Mouse (Mus musculus) stomach, postnatal 0 days (tissue): ENCODE data around the gene Uts2r. TPM values are rescaled to one million over a fixed set of nuclear protein-coding genes. Genes with fewer than 3 reads are reported as not detected.

Source experiments
- ATAC-seq: fragments of 200-750 bp; cut with Nextera tagmentation; 2 replicates; pipeline ENCODE4 v1.8.0; 2017; ENCODE audit not compliant: low FRiP score, low TSS enrichment
- DNase-seq: peaks from one replicate; pipeline ENCODE4 v3.0.0-alpha.2; 2016; ENCODE audit warnings: low spot score
- H3K27ac ChIP-seq: fragments of 300-500 bp; sonication (generic); replicated peaks from 2 replicates; pipeline ENCODE4 v1.5.1; 2014; ENCODE audit warnings: mild to moderate bottlenecking, control low read depth
- H3K27me3 ChIP-seq: fragments of 300-500 bp; sonication (generic); 2 replicates; pipeline ENCODE4 v1.6.1; 2014; ENCODE audit warnings: low read length; ENCODE audit not compliant: control insufficient read depth, insufficient read depth
- H3K36me3 ChIP-seq: fragments of 300-500 bp; sonication (generic); 2 replicates; pipeline ENCODE4 v1.6.1; 2014; ENCODE audit warnings: low read length, mixed read lengths; ENCODE audit not compliant: control insufficient read depth, insufficient read depth
- H3K4me1 ChIP-seq: fragments of 300-500 bp; sonication (generic); replicated peaks from 2 replicates; pipeline ENCODE4 v1.6.1; 2014; ENCODE audit warnings: antibody characterized with exemption; ENCODE audit not compliant: control insufficient read depth, insufficient read depth
- H3K4me2 ChIP-seq: fragments of 300-500 bp; sonication (generic); replicated peaks from 2 replicates; pipeline ENCODE4 v1.6.1; 2014; ENCODE audit warnings: low read depth, mild to moderate bottlenecking, control low read depth, moderate library complexity
- H3K4me3 ChIP-seq: fragments of 300-500 bp; sonication (generic); 2 replicates; pipeline ENCODE4 v1.5.1; 2014; ENCODE audit warnings: low read depth, low read length, control low read depth
- H3K9ac ChIP-seq: fragments of 300-500 bp; sonication (generic); 2 replicates; pipeline ENCODE4 v1.6.1; 2014; ENCODE audit warnings: mild to moderate bottlenecking, low read length, control low read depth, mixed read lengths
- H3K9me3 ChIP-seq: fragments of 300-500 bp; sonication (generic); 2 replicates; pipeline ENCODE4 v1.6.1; 2016; ENCODE audit warnings: low read length; ENCODE audit not compliant: control insufficient read depth
- CTCF ChIP-seq: IDR thresholded peaks from 2 replicates; pipeline ENCODE4 v1.5.1; 2016; ENCODE audit warnings: antibody characterized with exemption, low read depth, mild to moderate bottlenecking, moderate library complexity
- EP300 ChIP-seq: optimal IDR thresholded peaks from 2 replicates; pipeline ENCODE3; 2016; ENCODE audit warnings: antibody characterized with exemption
- WGBS: fragments of 180-500 bp; shearing (Covaris S2); extraction: QIAGEN DNeasy Blood & Tissue Kit; methylation state at CpG from one replicate; pipeline ENCODE4 v1.1.7; 2014; 5-methylcytosine and 5-hydroxymethylcytosine counted together
- polyA plus RNA-seq: library from polyadenylated mRNA; unstranded; fragments of >200 nt; fragmentation: Nextera tagmentation; extraction: Ambion mirVana; gene quantifications from 2 replicates; pipeline ENCODE4 v1.2.1, GENCODE M21; 2015

The Uts2r gene
- polyA plus RNA-seq, 1 experiment from 2014 or later = not detected

DNA sequence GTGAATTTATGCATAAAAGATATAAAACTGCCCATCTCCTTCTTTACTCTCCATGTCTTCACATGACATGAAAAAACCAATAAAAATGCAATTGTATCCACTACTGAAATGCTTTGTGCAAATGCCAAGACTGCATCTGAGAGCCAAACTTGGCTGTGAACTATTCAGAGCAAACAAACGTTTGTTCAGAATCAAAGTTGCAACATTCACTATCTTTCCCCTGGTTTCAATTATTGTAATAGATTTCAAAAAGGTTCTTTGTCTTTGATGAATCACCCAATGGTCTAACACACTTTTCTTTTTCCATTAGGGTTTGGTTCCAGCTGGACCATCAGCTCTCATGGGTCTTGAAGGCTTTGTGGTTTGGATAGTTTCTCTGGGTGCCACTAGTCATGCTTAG is 30.5 kb upstream of the Uts2r start:
- Histone ChIP-seq H3K36me3 (no peaks in the 10 kb centered on the region), H3K9ac (no peak overlapping the region), H3K4me1 (no peaks in the 10 kb centered on the region), H3K4me2 (no peak overlapping the region), H3K9me3 (no peaks in the 10 kb centered on the region), H3K4me3 (no peak overlapping the region), H3K27ac (no peak overlapping the region), H3K27me3 (no peaks in the 10 kb centered on the region)
- DNase-seq (no peak), ATAC-seq (no peak)
- no peak for TF ChIP-seq CTCF
- no peak for TF ChIP-seq EP300
- 43% methylated on average over 1 of the region's 1 CpGs for WGBS

DNA sequence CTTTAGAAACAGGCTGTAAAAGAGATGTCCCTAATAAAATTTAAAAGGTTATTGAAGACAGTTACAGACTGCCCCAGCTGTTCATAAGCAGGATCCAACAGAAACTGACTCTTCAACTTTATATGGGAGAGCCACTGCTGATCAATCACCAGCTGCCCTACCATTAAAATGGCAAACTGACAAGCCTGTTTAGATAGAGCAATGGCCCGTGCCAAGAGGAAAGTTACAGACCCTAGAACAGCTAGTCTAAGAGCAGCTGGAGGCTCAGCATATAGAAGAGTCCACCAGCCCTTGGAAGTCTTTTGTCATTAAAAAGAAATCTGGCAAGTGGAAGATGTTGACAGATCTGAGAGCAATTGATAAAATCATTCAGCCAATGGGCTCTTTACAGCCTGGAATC is 25.5 kb upstream of the Uts2r start:
- Histone ChIP-seq H3K9me3 (no peaks in the 10 kb centered on the region), H3K9ac (no peak overlapping the region), H3K27ac (no peak overlapping the region), H3K36me3 (no peaks in the 10 kb centered on the region), H3K27me3 (no peaks in the 10 kb centered on the region), H3K4me2 (no peak overlapping the region), H3K4me3 (no peak overlapping the region), H3K4me1 (no peaks in the 10 kb centered on the region)
- no peak for DNase-seq
- ATAC-seq = no peak
- TF ChIP-seq EP300 (no peak), CTCF (no peak)
- WGBS = 40% methylated on average over 1 of the region's 1 CpGs

- ATAC-seq (no peak), DNase-seq (no peak)
- Histone ChIP-seq H3K4me1 (no peaks in the 10 kb centered on the region), H3K36me3 (no peaks in the 10 kb centered on the region), H3K4me3 (no peak overlapping the region), H3K9me3 (no peaks in the 10 kb centered on the region), H3K4me2 (no peak overlapping the region), H3K9ac (no peak overlapping the region), H3K27ac (no peak overlapping the region), H3K27me3 (no peaks in the 10 kb centered on the region)
- 91% methylated on average over 5 of the region's 5 CpGs for WGBS
- TF ChIP-seq CTCF (no peak), EP300 (no peak)
Measured at GRCm38 (mm10) chr11:121137682-121138081, 22.4 kb upstream of the Uts2r start.

GRCm38 (mm10) chr11:121138732-121139131 is 21.3 kb upstream of the Uts2r start:
- no peak for ATAC-seq
- Histone ChIP-seq H3K27ac (no peak overlapping the region), H3K4me1 (no peaks in the 10 kb centered on the region), H3K27me3 (no peaks in the 10 kb centered on the region), H3K36me3 (no peaks in the 10 kb centered on the region), H3K4me3 (no peak overlapping the region), H3K9me3 (no peaks in the 10 kb centered on the region), H3K4me2 (no peak overlapping the region), H3K9ac (no peak overlapping the region)
- no peak for DNase-seq
- TF ChIP-seq CTCF (peak; percentile 45), EP300 (no peak)
- 49% methylated on average over 6 of the region's 6 CpGs for WGBS

DNA sequence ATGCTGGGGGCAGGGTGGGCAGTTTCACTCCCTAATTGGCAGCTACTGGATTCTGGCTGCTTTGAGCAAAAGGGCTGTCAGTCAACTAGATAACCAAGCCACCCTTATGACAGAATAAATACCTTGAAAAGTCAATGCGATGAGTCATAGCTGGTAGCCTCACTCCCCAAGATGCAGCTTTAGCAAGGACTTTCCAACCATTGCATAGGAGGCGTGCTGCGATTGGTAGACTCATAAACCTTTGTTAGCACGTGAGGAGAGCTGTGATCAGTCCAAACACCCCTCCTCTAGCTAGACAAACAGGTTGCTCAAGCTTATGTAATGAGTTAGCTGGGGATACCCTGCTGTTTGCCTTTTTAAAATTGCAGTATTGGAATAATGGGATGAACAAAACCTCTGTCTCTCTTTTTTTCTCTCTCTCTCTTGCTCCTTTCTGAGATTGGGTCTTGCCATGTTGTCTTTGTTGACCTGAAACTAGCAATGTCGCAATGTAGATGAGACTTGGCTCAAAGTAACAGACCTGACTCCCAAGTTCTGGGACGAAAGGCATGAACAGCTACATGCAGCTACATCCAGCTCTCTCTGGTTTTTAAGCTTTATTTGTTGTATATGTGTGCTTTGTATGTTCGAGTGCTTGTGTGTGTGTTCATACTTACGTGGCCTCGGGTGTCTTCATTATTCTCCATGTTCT is 16.6 kb upstream of the Uts2r start:
- H3K27ac ChIP-seq = no peak overlapping the region
- DNase-seq (peak; percentile 38), ATAC-seq (peak; percentile 79)
- H3K9ac ChIP-seq = no peak overlapping the region
- H3K27me3 ChIP-seq = no peaks in the 10 kb centered on the region
- 63% methylated on average over 9 of the region's 9 CpGs for WGBS
- no peak for TF ChIP-seq CTCF
- TF ChIP-seq EP300 = no peak
- no peak overlapping the region for H3K4me3 ChIP-seq
- H3K4me2 ChIP-seq = no peak overlapping the region
- H3K9me3 ChIP-seq = no peaks in the 10 kb centered on the region
- H3K4me1 ChIP-seq = no peaks in the 10 kb centered on the region
- no peaks in the 10 kb centered on the region for H3K36me3 ChIP-seq

GRCm38 (mm10) chr11:121145865-121146264 is 14.2 kb upstream of the Uts2r start, which contains the start of gene Tex19.1:
Gene Tex19.1, plus strand, starts transcription at chr11:121146143.
- H3K9me3 ChIP-seq = no peaks in the 10 kb centered on the region
- 93% methylated on average over 22 of the region's 22 CpGs for WGBS
- H3K36me3 ChIP-seq = no peaks in the 10 kb centered on the region
- no peak within 1 kb of the TSS for H3K27ac ChIP-seq
- ATAC-seq (peak; percentile 39; the same call in 1 of the 2 replicates), DNase-seq (no peak)
- no peaks in the 10 kb centered on the region for H3K27me3 ChIP-seq
- TF ChIP-seq CTCF (no peak), EP300 (no peak)
- H3K4me1 ChIP-seq = no peaks in the 10 kb centered on the region
- H3K4me3 ChIP-seq = no peak within 1 kb of the TSS
- no peak within 1 kb of the TSS for H3K4me2 ChIP-seq
- H3K9ac ChIP-seq = no peak within 1 kb of the TSS
